Mouse (Mus musculus) limb, embryonic 13.5 days (tissue): ENCODE data around the gene Inpp5a. TPM values are rescaled to one million over a fixed set of nuclear protein-coding genes. Genes with fewer than 3 reads are reported as not detected.
A peak's percentile ranks its signal among the peaks of the same experiment; 100 is the strongest.

Experiments
- ATAC-seq: fragments of 200-750 bp; cut with Nextera tagmentation; 2 replicates; pipeline ENCODE4 v1.8.0; 2017; ENCODE audit warnings: low read depth, moderate number of reproducible peaks, moderate TSS enrichment; ENCODE audit not compliant: low FRiP score
- H3K27ac ChIP-seq: fragments of 300-500 bp; sonication (generic); 2 replicates; pipeline ENCODE4 v1.5.1; 2015; ENCODE audit warnings: inconsistent platforms, mild to moderate bottlenecking, moderate library complexity
- H3K27me3 ChIP-seq: fragments of 300-500 bp; sonication (generic); 2 replicates; pipeline ENCODE4 v1.6.1; 2015; ENCODE audit warnings: mild to moderate bottlenecking, inconsistent platforms
- H3K36me3 ChIP-seq: fragments of 300-500 bp; sonication (generic); 2 replicates; pipeline ENCODE4 v1.6.1; 2015; ENCODE audit warnings: inconsistent platforms, mild to moderate bottlenecking, moderate library complexity
- H3K4me1 ChIP-seq: fragments of 300-500 bp; sonication (generic); 2 replicates; pipeline ENCODE4 v1.6.1; 2015; ENCODE audit warnings: inconsistent platforms
- H3K4me2 ChIP-seq: fragments of 300-500 bp; sonication (generic); replicated peaks from 2 replicates; pipeline ENCODE4 v1.6.1; 2015; ENCODE audit warnings: inconsistent platforms, mild to moderate bottlenecking, moderate library complexity
- H3K4me3 ChIP-seq: fragments of 300-500 bp; sonication (generic); 2 replicates; pipeline ENCODE4 v1.5.1; 2015; ENCODE audit warnings: moderate library complexity, mild to moderate bottlenecking, inconsistent platforms
- H3K9ac ChIP-seq: fragments of 300-500 bp; sonication (generic); 2 replicates; pipeline ENCODE4 v1.6.1; 2015; ENCODE audit warnings: mild to moderate bottlenecking, inconsistent platforms
- H3K9me3 ChIP-seq: fragments of 300-500 bp; sonication (generic); 2 replicates; pipeline ENCODE4 v1.6.1; 2016; ENCODE audit warnings: inconsistent platforms
- WGBS: fragments of 180-500 bp; shearing (Covaris S2); methylation state at CpG from one replicate; pipeline ENCODE4 v1.1.7; 2015; 5-methylcytosine and 5-hydroxymethylcytosine counted together
- polyA plus RNA-seq: library from polyadenylated mRNA; unstranded; fragments of >200 nt; fragmentation: Nextera tagmentation; extraction: Ambion mirVana; gene quantifications from 2 replicates; pipeline ENCODE4 v1.2.1, GENCODE M21; 2015

The Inpp5a gene
- 22.9 and 25.2 TPM in 2 replicates for polyA plus RNA-seq

DNA sequence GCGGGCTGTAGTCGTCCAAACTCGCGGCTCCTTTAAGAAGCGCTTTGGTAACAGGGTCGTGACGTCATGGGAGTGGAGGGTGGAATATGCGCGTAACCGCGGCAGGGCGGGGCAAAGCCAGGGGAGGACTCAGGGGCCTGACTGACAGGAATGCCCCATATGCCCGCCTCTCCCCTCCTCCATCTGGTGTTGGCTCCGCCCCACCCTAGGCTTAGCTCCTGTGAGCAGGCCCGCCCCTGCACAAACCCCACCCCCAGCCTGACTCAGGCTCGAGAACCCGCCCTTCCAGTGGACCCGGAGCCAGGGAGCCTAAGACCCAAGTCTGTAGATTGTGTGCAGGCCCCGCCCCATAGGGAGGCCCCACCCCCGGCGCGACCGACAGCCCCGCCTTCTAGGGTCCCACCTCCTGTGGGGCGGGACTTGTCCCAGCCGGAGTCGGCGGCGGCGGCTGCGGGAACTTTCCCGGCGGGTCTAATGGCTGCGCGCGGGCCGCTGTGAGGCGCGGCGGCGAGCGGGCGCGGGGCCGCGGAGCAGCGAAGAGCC lies at the start of gene Inpp5a:
Inpp5a (plus strand) TSS at position 440 of the 543 bp plus-strand sequence.
- peaks cover 46% of the 10 kb centered on the region for H3K4me1 ChIP-seq
- H3K27ac ChIP-seq = peak within 1 kb of the TSS; percentile 83
- ATAC-seq = peak; percentile 97
- H3K9me3 ChIP-seq = no peaks in the 10 kb centered on the region
- H3K4me3 ChIP-seq = peak within 1 kb of the TSS; percentile 94
- H3K4me2 ChIP-seq = peak within 1 kb of the TSS; percentile 77
- no peaks in the 10 kb centered on the region for H3K36me3 ChIP-seq
- no peaks in the 10 kb centered on the region for H3K27me3 ChIP-seq
- WGBS = under 1% methylated on average over 46 of the region's 47 CpGs
- H3K9ac ChIP-seq = peak within 1 kb of the TSS; percentile 94

DNA sequence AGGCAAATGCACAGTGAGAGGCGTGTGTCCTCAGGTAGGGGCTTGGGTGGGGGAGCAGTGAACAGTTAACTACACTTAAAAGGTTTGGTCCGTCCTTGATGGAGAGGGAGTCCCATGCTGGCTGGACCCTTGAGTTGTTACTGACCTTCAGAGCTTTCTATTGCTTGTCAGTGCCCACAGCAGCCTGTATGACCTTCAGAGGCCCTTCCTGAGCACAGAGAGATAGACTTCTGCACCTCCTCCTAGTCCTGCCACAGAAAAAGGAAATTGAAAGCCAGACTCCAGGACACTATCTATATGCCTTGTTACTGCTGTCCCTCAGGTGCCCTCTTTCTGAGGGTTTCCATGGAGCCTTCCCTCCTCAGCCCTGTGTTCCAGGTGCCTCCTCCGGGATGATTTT lies 49.7 kb upstream of the Inpp5a start:
- Histone ChIP-seq H3K9me3 (no peaks in the 10 kb centered on the region), H3K4me1 (no peaks in the 10 kb centered on the region), H3K4me3 (no peak overlapping the region), H3K27ac (no peak overlapping the region), H3K4me2 (no peak overlapping the region), H3K36me3 (no peaks in the 10 kb centered on the region), H3K9ac (no peak overlapping the region), H3K27me3 (no peaks in the 10 kb centered on the region)
- ATAC-seq = no peak
- WGBS = 80% methylated on average over 3 of the region's 3 CpGs

DNA sequence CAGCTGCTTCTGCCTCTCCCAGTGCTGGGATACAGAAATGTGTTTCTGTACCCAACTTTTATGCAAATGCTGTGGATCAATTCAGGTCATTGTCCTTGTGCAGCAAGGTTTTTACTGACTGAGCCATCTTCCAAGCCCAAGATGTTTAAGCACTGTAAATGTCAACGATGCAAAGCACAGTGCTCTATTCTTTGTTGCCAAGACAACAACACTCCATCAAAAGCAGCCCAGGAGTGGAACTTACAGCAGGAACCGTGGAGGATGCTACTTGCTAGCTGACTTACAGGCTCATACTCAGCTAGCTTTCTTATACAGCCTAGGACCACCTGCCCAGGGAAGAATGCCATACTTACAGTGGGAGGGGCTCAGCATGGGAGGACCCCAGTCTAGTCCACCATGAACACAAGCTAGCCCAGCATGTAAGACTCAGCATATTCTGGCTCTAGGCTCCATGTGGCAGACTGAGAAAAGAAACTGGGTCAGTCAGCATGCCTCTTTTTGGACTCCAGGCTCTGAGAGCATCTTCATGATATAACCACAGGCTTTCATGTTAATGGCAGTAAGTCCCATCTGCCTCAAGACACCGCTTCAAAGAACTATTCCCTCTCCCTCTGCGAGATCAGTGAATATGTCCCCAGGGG lies 47.8 kb upstream of the Inpp5a start:
- no peak overlapping the region; the same call in 1 of the 2 replicates for H3K9ac ChIP-seq
- H3K36me3 ChIP-seq = no peaks in the 10 kb centered on the region
- no peaks in the 10 kb centered on the region for H3K9me3 ChIP-seq
- ATAC-seq = no peak
- H3K4me1 ChIP-seq = no peaks in the 10 kb centered on the region
- no peak overlapping the region for H3K4me2 ChIP-seq
- no peak overlapping the region for H3K27ac ChIP-seq
- WGBS = 74% methylated on average over 4 of the region's 4 CpGs
- no peaks in the 10 kb centered on the region for H3K27me3 ChIP-seq
- H3K4me3 ChIP-seq = no peak overlapping the region

GRCm38 (mm10) chr7:139342809-139343208 lies 46.1 kb upstream of the Inpp5a start:
- 77% methylated on average over 5 of the region's 5 CpGs for WGBS
- ATAC-seq = no peak

GRCm38 (mm10) chr7:139347051-139347450 lies 41.9 kb upstream of the Inpp5a start:
- Histone ChIP-seq H3K4me3 (no peak overlapping the region), H3K9ac (no peak overlapping the region), H3K27ac (no peak overlapping the region), H3K4me1 (no peaks in the 10 kb centered on the region), H3K9me3 (no peaks in the 10 kb centered on the region), H3K4me2 (no peak overlapping the region), H3K36me3 (no peaks in the 10 kb centered on the region), H3K27me3 (no peaks in the 10 kb centered on the region)
- 26% methylated on average over 7 of the region's 7 CpGs for WGBS
- ATAC-seq = no peak

More at GRCm38 (mm10) chr7:139342809-139343208, 46.1 kb upstream of the Inpp5a start:
- Histone ChIP-seq H3K4me3 (no peak overlapping the region), H3K27me3 (no peaks in the 10 kb centered on the region), H3K4me1 (no peaks in the 10 kb centered on the region), H3K9me3 (no peaks in the 10 kb centered on the region), H3K4me2 (no peak overlapping the region), H3K9ac (no peak overlapping the region), H3K36me3 (no peaks in the 10 kb centered on the region), H3K27ac (no peak overlapping the region)

- H3K9ac ChIP-seq = no peak overlapping the region
- H3K36me3 ChIP-seq = no peaks in the 10 kb centered on the region
- H3K4me1 ChIP-seq = no peaks in the 10 kb centered on the region
- no peaks in the 10 kb centered on the region for H3K27me3 ChIP-seq
- no peak overlapping the region for H3K4me2 ChIP-seq
- no peak overlapping the region for H3K4me3 ChIP-seq
- H3K9me3 ChIP-seq = no peaks in the 10 kb centered on the region
- no peak for ATAC-seq
- WGBS = 88% methylated on average over 3 of the region's 3 CpGs
- H3K27ac ChIP-seq = no peak overlapping the region
Observed at GRCm38 (mm10) chr7:139350606-139351005, 38.3 kb upstream of the Inpp5a start.

- Histone ChIP-seq H3K9ac (no peak overlapping the region), H3K27me3 (no peaks in the 10 kb centered on the region), H3K36me3 (no peaks in the 10 kb centered on the region), H3K4me3 (no peak overlapping the region), H3K4me1 (no peaks in the 10 kb centered on the region), H3K9me3 (no peaks in the 10 kb centered on the region), H3K27ac (no peak overlapping the region), H3K4me2 (no peak overlapping the region)
- ATAC-seq = no peak
- 85% methylated on average over 4 of the region's 4 CpGs for WGBS
Observed at GRCm38 (mm10) chr7:139354370-139355139, 34.4 kb upstream of the Inpp5a start.

DNA sequence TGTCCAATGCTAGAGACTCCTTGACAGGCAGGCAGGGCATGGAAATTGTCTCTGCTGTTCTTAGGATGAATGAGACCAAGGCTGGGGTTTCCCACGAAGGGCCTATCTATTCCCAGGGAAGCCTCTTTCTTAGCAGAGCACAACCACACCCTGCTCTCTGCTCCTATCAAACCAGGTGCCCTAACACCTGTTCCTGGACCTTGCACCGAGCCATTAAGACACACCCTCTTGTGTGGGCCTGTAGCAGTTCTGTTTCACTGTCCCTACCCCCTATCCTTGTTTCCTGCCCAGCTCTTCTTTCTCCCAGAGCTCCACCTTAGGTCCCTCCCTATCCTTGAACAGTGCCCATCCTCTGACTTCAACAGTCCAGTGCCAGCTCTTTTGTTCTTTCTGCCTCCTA lies 31.9 kb upstream of the Inpp5a start:
- 71% methylated on average over 2 of the region's 2 CpGs for WGBS
- no peak overlapping the region for H3K27ac ChIP-seq
- H3K9me3 ChIP-seq = no peaks in the 10 kb centered on the region
- H3K4me2 ChIP-seq = no peak overlapping the region
- no peaks in the 10 kb centered on the region for H3K27me3 ChIP-seq
- H3K36me3 ChIP-seq = no peaks in the 10 kb centered on the region
- no peak for ATAC-seq
- 0 out of 2 replicates have a peak, but pooled peaks cover 4% of the 10 kb centered on the region for H3K4me1 ChIP-seq
- no peak overlapping the region for H3K9ac ChIP-seq
- H3K4me3 ChIP-seq = no peak overlapping the region

DNA sequence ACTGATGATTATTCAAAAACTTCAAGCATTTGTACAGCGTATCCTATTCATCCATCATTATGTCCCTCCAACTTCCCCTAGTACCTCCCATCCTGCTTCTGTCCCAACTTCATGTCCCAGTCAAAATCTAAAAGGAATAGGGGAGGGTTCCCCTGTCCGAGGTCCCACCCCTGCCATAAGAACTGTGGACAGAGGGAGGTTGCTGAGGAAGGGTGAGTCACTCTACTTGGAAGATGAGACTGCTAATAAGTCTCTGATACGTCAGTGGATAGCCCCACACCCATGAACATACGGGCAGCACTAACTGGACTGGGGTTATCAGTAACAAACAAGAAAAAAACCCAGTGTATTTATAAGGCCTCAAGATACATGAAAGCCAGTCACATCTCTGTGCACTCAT lies 29.0 kb upstream of the Inpp5a start:
- Histone ChIP-seq H3K27me3 (no peaks in the 10 kb centered on the region), H3K27ac (no peak overlapping the region), H3K4me1 (peaks cover 26% of the 10 kb centered on the region), H3K4me3 (no peak overlapping the region), H3K36me3 (no peaks in the 10 kb centered on the region), H3K4me2 (no peak overlapping the region), H3K9me3 (no peaks in the 10 kb centered on the region), H3K9ac (no peak overlapping the region)
- 81% methylated on average over 4 of the region's 4 CpGs for WGBS
- ATAC-seq = no peak

GRCm38 (mm10) chr7:139360890-139361559 lies 27.9 kb upstream of the Inpp5a start:
- Histone ChIP-seq H3K4me1 (peaks cover 36% of the 10 kb centered on the region), H3K9me3 (no peaks in the 10 kb centered on the region), H3K36me3 (no peaks in the 10 kb centered on the region), H3K4me2 (no peak overlapping the region), H3K4me3 (no peak overlapping the region), H3K27me3 (no peaks in the 10 kb centered on the region), H3K27ac (no peak overlapping the region), H3K9ac (no peak overlapping the region)
- WGBS = 92% methylated on average over 3 of the region's 3 CpGs
- no peak for ATAC-seq

DNA sequence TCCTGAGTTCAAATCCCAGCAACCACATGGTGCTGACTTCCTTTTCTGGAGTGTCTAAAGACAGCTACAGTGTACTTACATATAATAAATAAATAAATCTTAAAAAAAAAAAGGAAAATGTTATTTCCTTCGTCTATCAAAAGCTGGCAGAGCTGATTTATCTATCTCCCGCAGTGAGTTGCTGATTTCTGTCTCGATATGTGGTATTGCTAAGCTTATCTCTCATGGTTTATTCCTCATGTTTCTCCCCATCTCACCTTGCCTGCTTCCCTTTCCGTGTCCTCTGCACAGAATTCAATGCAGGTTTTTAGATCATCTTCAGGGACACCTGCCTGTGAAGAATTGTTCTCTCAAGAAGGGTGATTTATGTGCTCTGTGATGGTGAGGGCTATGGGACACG lies 27.1 kb upstream of the Inpp5a start:
- Histone ChIP-seq H3K4me3 (no peak overlapping the region), H3K36me3 (no peaks in the 10 kb centered on the region), H3K4me2 (no peak overlapping the region), H3K9ac (no peak overlapping the region), H3K27ac (no peak overlapping the region), H3K9me3 (no peaks in the 10 kb centered on the region), H3K27me3 (no peaks in the 10 kb centered on the region), H3K4me1 (peaks cover 38% of the 10 kb centered on the region)
- WGBS = 89% methylated on average over 5 of the region's 5 CpGs
- ATAC-seq = no peak

GRCm38 (mm10) chr7:139362514-139362913 lies 26.4 kb upstream of the Inpp5a start:
- no peak overlapping the region for H3K4me3 ChIP-seq
- H3K4me2 ChIP-seq = no peak overlapping the region
- peaks cover 42% of the 10 kb centered on the region for H3K4me1 ChIP-seq
- WGBS = 90% methylated on average over 3 of the region's 3 CpGs
- no peaks in the 10 kb centered on the region for H3K27me3 ChIP-seq
- no peak overlapping the region; the same call in 1 of the 2 replicates for H3K27ac ChIP-seq
- no peak overlapping the region for H3K9ac ChIP-seq
- no peaks in the 10 kb centered on the region for H3K36me3 ChIP-seq
- no peak for ATAC-seq
- H3K9me3 ChIP-seq = no peaks in the 10 kb centered on the region
